Mouse (Mus musculus) G1E (cell line): ENCODE data around the gene Peli2.

Source experiments
- CTCF ChIP-seq: IDR thresholded peaks from 2 replicates; pipeline ENCODE4 v1.5.1; 2012; ENCODE audit warnings: low read depth, low read length, inconsistent platforms, mixed read lengths
- GATA1 ChIP-seq: IDR thresholded peaks from 2 replicates; pipeline ENCODE4 v1.6.1; 2012; ENCODE audit warnings: borderline replicate concordance, low read length, inconsistent platforms, mixed read lengths
- POLR2AphosphoS5 ChIP-seq: IDR thresholded peaks from 2 replicates; pipeline ENCODE4 v1.6.1; 2012; ENCODE audit warnings: low read depth, low read length, inconsistent platforms; ENCODE audit not compliant: insufficient replicate concordance
- TAL1 ChIP-seq: conservative IDR thresholded peaks from 2 replicates; pipeline ENCODE4 v1.6.1; 2012; ENCODE audit warnings: low read depth, low read length, inconsistent platforms, mixed read lengths

GRCm38 (mm10) chr14:48142696-48143095, 22.1 kb downstream of the Peli2 start:
- TF ChIP-seq CTCF (no peak), TAL1 (no peak), GATA1 (no peak), POLR2AphosphoS5 (no peak)
